Mouse (Mus musculus): Measurements from ENCODE around the gene Osgep. TPM values are rescaled to one million over a fixed set of nuclear protein-coding genes. Genes with fewer than 3 reads are reported as not detected.
"Not testable (repeated sequence)": the region's sequence is repeated elsewhere in the genome, so short reads cannot be mapped to it uniquely, and the experiment has no call there.

Gene Osgep
- polyA plus RNA-seq, 1 experiment from 2014 or later = 111 TPM

GRCm38 (mm10) chr14:50871284-50871683 lies 53.4 kb downstream of the Osgep start:
- WGBS = 94% methylated on average over 2 of the region's 2 CpGs
- Histone ChIP-seq H3K4me3 (ENCODE audit: low read length) (peak overlapping the region; percentile 50; the same call in 1 of the 2 replicates), H3K9me3 (ENCODE audit: control insufficient read depth, low read length) (no peaks in the 10 kb centered on the region), H3K4me2 (ENCODE audit: low read length) (peak overlapping the region; percentile 57), H3K9ac (ENCODE audit: low read depth, low read length) (no peak overlapping the region), H3K36me3 (ENCODE audit: control insufficient read depth, insufficient read depth, low read length) (no peaks in the 10 kb centered on the region), H3K27me3 (replicated peaks; ENCODE audit: control insufficient read depth, insufficient read depth, low read length) (no peaks in the 10 kb centered on the region), H3K4me1 (ENCODE audit: control insufficient read depth, insufficient read depth, low read depth, low read length) (no peaks in the 10 kb centered on the region), H3K27ac (ENCODE audit: low read depth, low read length) (no peak overlapping the region)
- ATAC-seq = no peak

- Histone ChIP-seq H3K9ac (ENCODE audit: low read depth, low read length) (peak overlapping the region; percentile 61), H3K4me3 (ENCODE audit: low read length) (peak overlapping the region; percentile 50), H3K27me3 (replicated peaks; ENCODE audit: control insufficient read depth, insufficient read depth, low read length) (no peaks in the 10 kb centered on the region), H3K4me1 (ENCODE audit: control insufficient read depth, insufficient read depth, low read depth, low read length) (no peaks in the 10 kb centered on the region), H3K9me3 (ENCODE audit: control insufficient read depth, low read length) (no peaks in the 10 kb centered on the region), H3K27ac (ENCODE audit: low read depth, low read length) (peak overlapping the region; percentile 60), H3K36me3 (ENCODE audit: control insufficient read depth, insufficient read depth, low read length) (no peaks in the 10 kb centered on the region), H3K4me2 (ENCODE audit: low read length) (peak overlapping the region; percentile 57)
- 17% methylated on average over 5 of the region's 5 CpGs for WGBS
- no peak; the same call in 1 of the 2 replicates for ATAC-seq
Measured at GRCm38 (mm10) chr14:50870805-50871143, 53.9 kb downstream of the Osgep start.

- Histone ChIP-seq H3K4me1 (ENCODE audit: control insufficient read depth, insufficient read depth, low read depth, low read length) (no peaks in the 10 kb centered on the region), H3K27me3 (replicated peaks; ENCODE audit: control insufficient read depth, insufficient read depth, low read length) (no peaks in the 10 kb centered on the region), H3K36me3 (ENCODE audit: control insufficient read depth, insufficient read depth, low read length) (no peaks in the 10 kb centered on the region), H3K9ac (ENCODE audit: low read depth, low read length) (peak within 1 kb of the TSS; percentile 61), H3K4me3 (ENCODE audit: low read length) (peak within 1 kb of the TSS; percentile 50), H3K9me3 (ENCODE audit: control insufficient read depth, low read length) (no peaks in the 10 kb centered on the region), H3K27ac (ENCODE audit: low read depth, low read length) (peak within 1 kb of the TSS; percentile 60), H3K4me2 (ENCODE audit: low read length) (peak within 1 kb of the TSS; percentile 57)
- WGBS = 7% methylated on average over 32 of the region's 32 CpGs
- peak; percentile 96 for ATAC-seq
Measured at GRCm38 (mm10) chr14:50869889-50870804, 54.5 kb downstream of the Osgep start, which contains the start of gene Tep1. TSS of gene Tep1 (minus strand) at chr14:50870560.

- WGBS = 91% methylated on average over 5 of the region's 5 CpGs
- ATAC-seq = no peak
- Histone ChIP-seq H3K27ac (ENCODE audit: low read depth, low read length) (no peak overlapping the region), H3K4me3 (ENCODE audit: low read length) (no peak overlapping the region), H3K36me3 (ENCODE audit: control insufficient read depth, insufficient read depth, low read length) (no peaks in the 10 kb centered on the region), H3K9ac (ENCODE audit: low read depth, low read length) (no peak overlapping the region), H3K27me3 (replicated peaks; ENCODE audit: control insufficient read depth, insufficient read depth, low read length) (no peaks in the 10 kb centered on the region), H3K9me3 (ENCODE audit: control insufficient read depth, low read length) (no peaks in the 10 kb centered on the region), H3K4me1 (ENCODE audit: control insufficient read depth, insufficient read depth, low read depth, low read length) (no peaks in the 10 kb centered on the region), H3K4me2 (ENCODE audit: low read length) (no peak overlapping the region)
Measured at GRCm38 (mm10) chr14:50868656-50869055, 56.0 kb downstream of the Osgep start.

- H3K4me2 ChIP-seq (ENCODE audit: low read length) = no peak overlapping the region
- H3K27ac ChIP-seq (ENCODE audit: low read depth, low read length) = no peak overlapping the region
- H3K4me3 ChIP-seq (ENCODE audit: low read length) = no peak overlapping the region
- WGBS = 72% methylated on average over 4 of the region's 4 CpGs
- H3K36me3 ChIP-seq (ENCODE audit: control insufficient read depth, insufficient read depth, low read length) = no peaks in the 10 kb centered on the region
- ATAC-seq = no peak
- no peaks in the 10 kb centered on the region for H3K4me1 ChIP-seq (ENCODE audit: control insufficient read depth, insufficient read depth, low read depth, low read length)
- H3K9me3 ChIP-seq (ENCODE audit: control insufficient read depth, low read length) = no peaks in the 10 kb centered on the region
- no peak overlapping the region for H3K9ac ChIP-seq (ENCODE audit: low read depth, low read length)
- H3K27me3 ChIP-seq (replicated peaks; ENCODE audit: control insufficient read depth, insufficient read depth, low read length) = no peaks in the 10 kb centered on the region
Measured at GRCm38 (mm10) chr14:50868211-50868610, 56.5 kb downstream of the Osgep start.

GRCm38 (mm10) chr14:50866966-50867365 lies 57.7 kb downstream of the Osgep start:
- no peaks in the 10 kb centered on the region for H3K4me1 ChIP-seq (ENCODE audit: control insufficient read depth, insufficient read depth, low read depth, low read length)
- WGBS = 96% methylated on average over 3 of the region's 3 CpGs
- no peak overlapping the region for H3K4me2 ChIP-seq (ENCODE audit: low read length)
- no peaks in the 10 kb centered on the region for H3K27me3 ChIP-seq (replicated peaks; ENCODE audit: control insufficient read depth, insufficient read depth, low read length)
- no peaks in the 10 kb centered on the region for H3K36me3 ChIP-seq (ENCODE audit: control insufficient read depth, insufficient read depth, low read length)
- no peak overlapping the region for H3K27ac ChIP-seq (ENCODE audit: low read depth, low read length)
- no peaks in the 10 kb centered on the region for H3K9me3 ChIP-seq (ENCODE audit: control insufficient read depth, low read length)
- ATAC-seq = no peak
- no peak overlapping the region for H3K9ac ChIP-seq (ENCODE audit: low read depth, low read length)
- H3K4me3 ChIP-seq (ENCODE audit: low read length) = no peak overlapping the region

- H3K4me1 ChIP-seq (ENCODE audit: control insufficient read depth, insufficient read depth, low read depth, low read length); H3K9ac ChIP-seq (ENCODE audit: low read depth, low read length); ATAC-seq; H3K9me3 ChIP-seq (ENCODE audit: control insufficient read depth, low read length); H3K27ac ChIP-seq (ENCODE audit: low read depth, low read length); H3K36me3 ChIP-seq (ENCODE audit: control insufficient read depth, insufficient read depth, low read length); H3K4me2 ChIP-seq (ENCODE audit: low read length); H3K27me3 ChIP-seq (replicated peaks; ENCODE audit: control insufficient read depth, insufficient read depth, low read length); H3K4me3 ChIP-seq (ENCODE audit: low read length): not testable (repeated sequence)
Measured at GRCm38 (mm10) chr14:50865005-50865404, 59.7 kb downstream of the Osgep start.

GRCm38 (mm10) chr14:50862641-50863040 lies 62.1 kb downstream of the Osgep start:
- Histone ChIP-seq H3K4me3 (ENCODE audit: low read length) (no peak overlapping the region), H3K27ac (ENCODE audit: low read depth, low read length) (no peak overlapping the region), H3K4me1 (ENCODE audit: control insufficient read depth, insufficient read depth, low read depth, low read length) (no peaks in the 10 kb centered on the region), H3K9ac (ENCODE audit: low read depth, low read length) (no peak overlapping the region), H3K9me3 (ENCODE audit: control insufficient read depth, low read length) (no peaks in the 10 kb centered on the region), H3K27me3 (replicated peaks; ENCODE audit: control insufficient read depth, insufficient read depth, low read length) (no peaks in the 10 kb centered on the region), H3K4me2 (ENCODE audit: low read length) (no peak overlapping the region), H3K36me3 (ENCODE audit: control insufficient read depth, insufficient read depth, low read length) (no peaks in the 10 kb centered on the region; the same call in 1 of the 2 replicates)
- 93% methylated on average over 10 of the region's 10 CpGs for WGBS
- no peak for ATAC-seq

Data from hindbrain, embryonic 16.5 days (tissue).